Mouse (Mus musculus) embryo, embryonic 10 days (tissue): ENCODE results near the gene Cd83.

Experiments used
- DNase-seq: peaks from one replicate; pipeline ENCODE4 v3.0.0-alpha.2; 2015; ENCODE audit warnings: low spot score

Cd83 gene

DNA sequence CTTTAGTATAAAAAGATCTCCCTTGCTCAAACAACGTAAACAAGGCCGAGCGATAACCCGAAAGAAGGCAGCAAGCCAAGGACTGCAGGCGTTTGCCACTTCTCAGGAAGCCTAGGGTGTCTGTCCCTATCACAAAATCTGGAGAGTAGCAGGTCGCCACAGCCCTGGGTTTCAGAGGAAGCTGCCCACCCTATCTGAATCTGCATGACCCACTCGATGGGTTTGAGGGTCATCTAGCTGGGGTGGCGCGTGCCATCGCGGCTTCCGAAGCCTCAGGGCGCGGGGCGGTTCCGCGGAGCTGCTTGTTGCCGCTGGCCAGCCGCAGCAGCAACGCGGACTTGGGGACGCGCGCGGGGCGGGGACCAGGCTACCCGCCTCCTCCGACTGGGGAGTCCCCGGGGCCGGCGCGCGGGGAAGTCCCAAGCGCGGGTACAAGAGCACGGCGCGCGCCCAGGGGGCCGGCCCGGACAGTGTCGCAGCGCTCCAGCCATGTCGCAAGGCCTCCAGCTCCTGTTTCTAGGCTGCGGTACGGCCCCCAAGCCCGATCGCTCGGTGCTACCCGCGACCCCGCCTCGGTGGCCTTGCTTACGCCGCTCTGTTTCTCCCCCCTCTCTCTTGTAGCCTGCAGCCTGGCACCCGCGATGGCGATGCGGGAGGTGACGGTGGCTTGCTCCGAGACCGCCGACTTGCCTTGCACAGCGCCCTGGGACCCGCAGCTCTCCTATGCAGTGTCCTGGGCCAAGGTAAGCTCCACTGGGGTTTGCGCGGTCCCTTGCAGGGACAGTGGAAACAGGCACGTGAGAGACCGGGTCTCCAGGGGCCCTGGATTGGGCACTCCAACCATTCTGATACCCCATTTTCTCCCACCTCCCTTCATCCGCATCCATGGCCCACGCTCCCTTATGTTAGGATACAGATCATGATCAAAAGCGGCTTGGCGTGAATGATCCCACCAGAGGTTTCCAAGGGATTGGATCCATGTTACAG is at the start of gene Cd83:
TSS of gene Cd83 (plus strand) at position 51 of the 987 bp plus-strand sequence.
- DNase-seq, result peak; percentile 63

DNA sequence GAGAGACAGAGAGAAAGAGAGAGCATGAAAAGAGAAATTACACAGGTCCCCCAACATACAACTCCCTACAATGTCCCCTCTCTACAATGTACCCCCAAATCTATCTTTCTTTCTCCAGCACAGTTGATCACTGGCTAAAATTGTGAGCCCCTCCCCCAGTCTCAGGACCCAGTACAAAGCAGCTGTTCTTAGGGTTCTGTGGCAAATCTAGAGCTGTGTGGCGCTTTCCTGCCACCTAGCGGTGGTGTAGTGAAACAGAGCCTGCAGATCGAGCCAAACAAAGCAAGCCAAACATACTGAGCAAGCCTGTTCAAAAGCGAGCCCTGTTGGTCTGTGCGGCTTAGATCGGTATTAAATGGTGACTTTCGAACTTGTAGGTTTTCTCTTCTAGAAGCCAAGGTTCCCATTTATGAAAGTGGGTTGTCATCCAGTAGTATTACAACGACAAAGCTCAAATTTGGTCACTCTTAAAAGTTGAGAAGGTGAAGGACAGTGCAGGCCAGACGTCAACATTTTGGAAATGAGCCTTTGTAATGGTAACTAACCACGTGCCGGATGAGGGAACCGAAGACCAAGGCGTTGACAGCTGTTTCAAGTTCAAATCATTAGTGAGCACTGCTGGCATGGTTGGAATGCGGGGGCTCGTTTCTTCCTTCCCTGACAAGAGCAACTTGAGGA is 44.8 kb upstream of the Cd83 start:
- DNase-seq, result peak; percentile 92

DNA sequence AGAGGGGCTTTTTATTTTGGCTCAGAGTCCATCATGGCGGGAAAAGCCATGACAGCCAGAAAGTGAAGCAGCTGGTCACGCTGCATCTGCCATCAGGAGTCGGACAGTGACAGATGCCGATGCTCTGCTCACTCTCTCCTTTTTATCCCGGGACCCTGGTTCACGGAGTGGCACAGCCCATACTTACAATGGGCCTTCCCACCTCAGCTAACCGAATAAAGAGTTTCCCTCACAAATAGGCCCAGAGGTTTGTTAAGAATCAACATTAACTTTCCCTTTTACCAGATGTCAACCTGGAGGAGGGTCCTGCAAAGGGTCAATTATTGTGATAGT is 44.3 kb upstream of the Cd83 start:
- DNase-seq, result no peak

DNA sequence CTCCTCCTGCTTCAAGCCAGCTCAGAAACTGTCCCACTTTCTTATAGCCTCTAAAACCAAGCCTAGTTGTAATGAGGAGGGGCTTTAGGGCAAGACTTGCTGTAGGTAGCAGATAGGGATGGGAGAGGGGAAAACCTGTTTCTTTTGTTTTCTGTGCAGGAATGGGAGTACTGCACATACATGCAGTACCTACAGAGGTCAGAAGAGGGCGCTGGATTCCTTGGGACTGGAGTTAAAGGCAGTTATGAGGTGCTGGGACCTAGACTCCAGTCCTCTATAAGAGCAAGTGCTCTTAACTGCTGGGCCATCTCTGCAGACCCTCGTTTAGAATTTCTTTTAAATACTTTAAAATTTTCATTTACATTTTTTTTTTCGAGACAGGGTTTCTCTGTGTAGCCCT is 41.9 kb upstream of the Cd83 start:
- no peak for DNase-seq

DNA sequence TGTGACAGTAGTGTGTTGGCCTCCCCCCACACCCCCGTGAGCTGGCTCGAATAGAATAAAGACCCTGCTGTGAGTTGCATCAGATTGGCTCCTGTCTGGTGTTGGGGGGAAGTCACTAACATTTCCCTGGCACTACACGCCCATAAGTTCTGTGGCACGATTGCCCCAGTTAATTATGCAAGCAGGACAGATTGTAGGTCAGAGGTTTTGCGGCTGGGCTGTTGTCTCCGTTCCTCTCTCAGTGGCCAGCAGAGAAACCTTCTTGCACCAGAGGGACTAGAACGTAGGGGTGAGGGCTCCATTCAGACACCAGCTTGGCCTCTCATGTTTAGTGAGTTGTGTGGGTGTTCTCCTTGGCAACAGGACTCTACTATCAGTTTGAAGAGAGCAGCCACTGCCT is 40.3 kb upstream of the Cd83 start:
- DNase-seq, result no peak

DNA sequence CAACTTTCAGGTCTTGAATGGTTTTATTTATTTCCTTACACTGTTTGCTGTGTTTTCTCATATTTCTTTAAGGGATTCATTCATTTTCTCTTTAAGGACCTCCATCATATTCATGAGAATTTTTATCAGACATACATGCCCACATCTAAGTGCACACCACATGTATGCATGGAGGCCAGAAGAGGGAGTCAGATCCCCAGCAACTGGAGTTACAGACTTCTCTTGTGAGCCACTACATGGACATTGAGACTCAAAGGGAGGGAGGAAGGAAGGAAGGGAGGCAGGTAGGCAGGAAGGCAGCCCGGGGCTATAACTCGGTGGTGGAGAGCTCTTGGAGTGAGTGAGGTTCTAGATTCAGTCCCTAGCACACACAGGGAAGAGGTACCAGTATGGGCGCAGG is 34.3 kb upstream of the Cd83 start:
- peak; percentile 35 for DNase-seq

DNA sequence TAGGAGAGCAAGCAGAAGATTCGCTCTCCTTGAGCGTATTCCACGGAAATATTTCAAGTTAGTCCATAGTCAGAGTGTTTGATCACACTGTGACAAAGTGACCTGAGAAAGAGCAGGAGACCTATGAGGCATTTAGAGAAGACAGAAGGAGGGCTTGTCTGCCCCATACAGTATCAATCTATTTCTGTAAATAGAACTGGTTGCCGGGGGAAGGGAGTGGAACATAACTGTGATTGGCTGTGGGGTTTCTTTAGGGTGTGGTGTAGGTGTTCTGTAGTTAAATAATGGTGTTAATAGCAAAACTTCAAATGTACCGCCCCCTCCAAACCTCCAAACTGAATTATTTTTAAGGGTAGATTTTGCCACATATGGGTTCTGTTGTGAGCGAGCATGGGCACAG is 33.6 kb upstream of the Cd83 start:
- DNase-seq, result no peak

DNA sequence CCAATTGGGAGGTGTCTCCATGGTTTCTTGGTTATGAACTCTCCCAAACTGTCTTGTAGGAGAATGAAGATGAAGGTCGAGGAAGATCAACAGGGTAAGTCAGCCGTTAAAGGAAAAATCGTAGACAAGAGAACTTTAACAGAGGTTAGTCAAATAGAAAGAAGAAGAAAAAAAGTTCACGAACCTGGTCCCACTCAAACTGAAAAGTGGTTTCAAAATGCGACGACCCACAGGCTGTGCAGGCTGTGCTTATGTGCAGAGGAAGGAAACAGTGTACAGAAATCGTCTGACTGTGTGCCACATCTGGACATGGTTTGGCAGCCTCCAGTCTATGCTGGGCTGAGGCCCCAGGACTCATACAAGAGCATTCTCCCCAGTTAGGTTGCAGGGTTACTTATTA is 32.2 kb upstream of the Cd83 start:
- DNase-seq, result no peak

DNA sequence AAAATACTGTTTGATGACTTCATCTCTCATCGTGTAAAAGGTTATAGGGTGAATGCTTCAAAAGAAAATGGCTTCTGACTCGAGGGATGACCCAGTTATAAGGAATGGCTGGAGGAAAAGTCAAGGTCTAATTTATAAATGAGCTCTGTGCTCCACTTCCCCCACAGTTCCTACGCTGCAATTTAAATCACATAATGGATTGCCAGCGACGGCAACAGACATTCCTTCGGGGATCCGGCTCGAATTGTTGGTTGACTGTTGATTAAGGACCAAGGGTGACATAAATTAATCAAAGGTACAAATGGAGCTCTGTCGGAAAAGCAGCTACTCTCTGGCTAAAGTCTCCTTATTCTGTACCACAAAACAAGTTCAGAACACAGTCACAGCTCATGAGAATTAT is 30.9 kb upstream of the Cd83 start:
- DNase-seq, result peak; percentile 25

DNA sequence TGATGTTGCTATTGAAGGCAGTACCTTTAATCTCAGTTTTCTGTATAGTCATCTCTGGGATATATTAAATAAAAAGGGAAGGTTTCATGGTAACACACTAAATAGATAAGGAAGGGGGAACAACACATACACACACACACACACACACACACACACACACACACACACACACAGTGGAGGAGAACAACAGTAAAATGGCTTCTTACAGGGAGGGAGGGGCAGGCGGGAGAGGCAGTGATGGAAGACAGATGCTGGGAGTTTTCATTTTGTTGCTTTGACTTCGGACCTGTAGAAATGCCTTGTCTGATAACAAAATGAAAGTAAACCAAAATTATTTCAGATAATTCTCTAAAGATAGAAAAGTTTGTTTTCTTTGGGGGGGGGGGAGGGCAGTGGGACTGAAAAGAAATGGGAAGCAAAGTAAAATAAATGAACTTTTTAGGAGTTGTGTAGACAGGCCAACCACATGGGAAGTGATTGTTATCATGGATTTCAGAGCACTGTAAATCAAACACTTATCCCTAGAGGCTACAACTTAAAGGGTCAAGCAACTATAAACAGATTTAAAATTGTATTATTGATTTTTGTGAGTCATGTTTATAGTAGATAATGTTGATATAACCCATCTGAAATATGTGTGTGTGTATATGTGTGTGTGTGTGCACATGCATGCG is 30.0 kb upstream of the Cd83 start:
- no peak for DNase-seq

DNA sequence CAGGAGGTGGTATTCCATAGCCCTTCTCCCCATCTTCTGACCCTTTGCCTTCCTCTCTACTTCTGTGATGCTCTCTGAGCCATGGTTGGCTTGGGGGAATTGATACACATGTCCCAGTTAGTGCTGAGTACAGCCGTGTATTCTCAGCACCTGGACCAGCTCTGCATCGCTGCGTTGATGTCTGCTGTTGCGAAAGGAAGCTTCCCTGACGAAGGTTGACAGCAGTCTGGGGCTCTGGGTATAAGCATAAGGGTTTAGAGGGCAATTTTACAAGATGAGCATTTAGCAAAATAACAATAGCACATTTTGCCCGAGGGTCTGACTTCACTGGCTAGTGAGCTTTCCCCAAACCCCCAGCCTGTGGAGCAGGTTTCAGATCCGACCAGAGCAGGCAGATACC is 29.0 kb upstream of the Cd83 start:
- no peak for DNase-seq

DNA sequence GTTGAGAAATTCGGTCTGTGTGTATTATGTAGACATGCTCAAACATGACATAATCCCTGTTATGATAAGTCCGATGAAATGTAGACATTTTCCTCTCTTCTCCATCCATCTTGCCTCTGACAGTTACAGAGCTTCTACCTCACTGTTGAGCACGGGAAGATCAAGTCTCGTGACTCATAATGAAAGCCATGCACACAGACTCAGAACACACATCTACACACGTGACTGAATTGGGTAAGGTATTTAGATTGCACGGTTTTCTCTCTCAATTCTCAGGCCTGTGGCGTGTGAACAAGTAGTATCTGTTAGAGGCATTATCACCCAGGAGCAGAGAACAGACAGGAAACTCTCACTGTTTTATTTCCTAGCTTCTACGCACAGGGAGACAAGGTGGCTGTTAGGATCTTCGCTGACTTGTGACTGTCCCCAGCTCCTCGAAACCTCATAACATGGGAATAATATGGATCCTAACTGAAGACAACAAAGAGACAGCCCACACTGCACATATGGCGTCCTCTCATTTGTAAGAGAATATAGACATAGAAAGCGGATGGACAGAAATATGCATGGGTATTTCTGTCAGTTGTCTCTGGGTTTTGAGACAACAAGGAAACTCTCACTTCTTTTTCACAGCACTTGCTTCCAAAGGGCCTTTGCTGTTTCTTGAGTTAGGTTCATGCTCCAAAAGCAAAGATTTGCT is 23.3 kb upstream of the Cd83 start:
- no peak for DNase-seq

DNA sequence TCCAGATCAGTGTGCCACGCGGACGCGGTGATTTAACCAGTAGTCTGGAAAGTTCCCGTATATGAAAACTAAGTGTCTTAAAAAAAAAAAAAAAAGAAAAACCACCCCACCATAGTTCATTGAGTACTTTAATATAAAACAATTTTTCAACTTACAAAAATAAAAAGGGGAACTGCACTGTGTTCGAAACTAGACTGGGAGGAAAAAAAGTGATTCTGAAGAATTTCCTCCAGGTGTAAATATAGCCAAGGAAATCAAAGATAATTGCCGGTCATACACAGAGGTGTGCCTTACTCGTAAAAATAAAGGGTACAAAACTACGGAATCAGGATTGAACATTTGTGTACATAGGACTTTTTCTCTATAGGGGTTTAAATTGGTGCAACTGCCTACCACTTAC is 21.7 kb upstream of the Cd83 start:
- DNase-seq, result no peak

DNA sequence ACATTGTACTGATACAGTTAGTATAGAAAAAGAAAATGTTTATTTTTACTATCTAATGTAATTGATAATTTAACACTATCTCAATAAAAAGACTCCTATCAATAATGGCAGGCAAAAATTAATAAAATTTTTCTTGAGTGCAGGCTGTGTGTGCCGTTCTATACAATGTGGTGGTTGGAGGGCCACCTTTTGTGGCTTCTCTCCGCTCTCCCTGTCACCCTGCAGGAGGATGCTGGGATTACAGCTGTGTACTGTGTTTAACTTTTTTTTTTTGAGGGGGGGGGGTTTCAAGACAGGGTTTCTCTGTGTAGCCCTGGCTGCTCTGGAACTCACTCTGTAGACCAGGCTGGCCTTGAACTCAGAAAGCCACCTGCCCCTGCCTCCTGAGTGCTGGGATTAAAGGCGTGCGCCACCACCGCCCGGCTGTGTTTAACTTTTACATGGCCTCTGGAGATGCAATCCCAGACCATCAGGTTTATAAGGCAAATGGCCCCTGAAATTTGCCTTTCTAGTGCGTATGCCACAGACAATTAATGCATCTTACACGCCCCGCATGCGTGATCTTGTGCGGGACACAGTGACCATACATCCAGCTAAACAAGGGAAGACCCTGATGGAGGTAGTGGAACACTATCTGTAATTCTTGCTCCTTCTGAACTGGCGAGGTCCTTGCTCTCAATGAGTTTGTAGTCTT is 21.1 kb upstream of the Cd83 start:
- no peak for DNase-seq

DNA sequence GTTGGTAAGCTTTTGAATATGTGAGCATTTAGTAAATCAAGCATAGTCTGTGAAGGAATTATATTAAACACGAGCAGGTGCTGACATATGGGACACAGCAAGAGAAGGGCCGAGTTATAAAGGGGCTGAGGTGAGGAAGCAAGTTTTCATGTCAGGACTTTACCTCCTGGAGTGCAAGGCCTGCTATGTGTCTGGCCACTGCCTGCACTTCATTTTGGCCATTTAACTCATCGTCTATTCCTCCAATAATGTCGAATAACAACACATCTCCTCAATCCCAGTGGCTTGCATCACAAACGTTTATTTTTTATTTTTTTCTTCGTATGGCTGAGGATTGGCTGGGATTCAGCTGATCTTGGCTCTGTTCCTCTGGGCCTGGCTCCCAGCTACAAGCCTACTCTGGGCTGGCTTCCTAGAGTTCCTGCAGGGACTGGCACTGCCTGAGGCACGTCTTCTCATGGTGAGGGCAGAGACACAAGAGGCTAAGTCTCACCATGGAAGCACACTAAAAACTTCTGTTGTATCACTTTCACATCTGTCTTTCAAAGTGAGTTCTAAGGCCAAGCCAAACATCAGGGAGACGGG is 20.5 kb upstream of the Cd83 start:
- no peak for DNase-seq

DNA sequence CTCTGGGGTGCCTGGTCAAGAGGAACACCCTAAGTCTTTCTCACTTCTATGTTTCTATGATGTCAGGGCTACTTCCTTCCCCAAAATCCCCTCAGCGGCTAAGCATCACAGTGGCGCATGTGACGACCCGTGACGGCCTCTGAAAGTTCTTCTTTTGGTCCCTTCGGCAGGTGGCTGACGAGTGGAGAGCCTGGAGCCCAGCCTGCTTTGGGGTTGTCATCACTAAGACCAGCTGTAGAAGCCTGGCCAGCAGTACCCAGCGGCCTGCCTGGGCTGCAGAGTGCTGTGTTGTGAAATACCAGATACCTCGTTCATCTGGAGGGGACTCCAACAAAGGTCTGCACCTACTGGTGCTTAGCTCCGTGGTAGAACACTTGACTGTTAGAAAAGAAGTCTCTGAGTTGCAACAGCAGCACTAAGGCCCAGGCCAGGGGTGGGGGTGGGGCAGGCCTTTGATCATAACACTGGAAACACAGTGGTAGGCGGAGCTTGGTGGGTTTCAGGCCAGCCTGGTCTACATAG is 19.2 kb upstream of the Cd83 start:
- no peak for DNase-seq

DNA sequence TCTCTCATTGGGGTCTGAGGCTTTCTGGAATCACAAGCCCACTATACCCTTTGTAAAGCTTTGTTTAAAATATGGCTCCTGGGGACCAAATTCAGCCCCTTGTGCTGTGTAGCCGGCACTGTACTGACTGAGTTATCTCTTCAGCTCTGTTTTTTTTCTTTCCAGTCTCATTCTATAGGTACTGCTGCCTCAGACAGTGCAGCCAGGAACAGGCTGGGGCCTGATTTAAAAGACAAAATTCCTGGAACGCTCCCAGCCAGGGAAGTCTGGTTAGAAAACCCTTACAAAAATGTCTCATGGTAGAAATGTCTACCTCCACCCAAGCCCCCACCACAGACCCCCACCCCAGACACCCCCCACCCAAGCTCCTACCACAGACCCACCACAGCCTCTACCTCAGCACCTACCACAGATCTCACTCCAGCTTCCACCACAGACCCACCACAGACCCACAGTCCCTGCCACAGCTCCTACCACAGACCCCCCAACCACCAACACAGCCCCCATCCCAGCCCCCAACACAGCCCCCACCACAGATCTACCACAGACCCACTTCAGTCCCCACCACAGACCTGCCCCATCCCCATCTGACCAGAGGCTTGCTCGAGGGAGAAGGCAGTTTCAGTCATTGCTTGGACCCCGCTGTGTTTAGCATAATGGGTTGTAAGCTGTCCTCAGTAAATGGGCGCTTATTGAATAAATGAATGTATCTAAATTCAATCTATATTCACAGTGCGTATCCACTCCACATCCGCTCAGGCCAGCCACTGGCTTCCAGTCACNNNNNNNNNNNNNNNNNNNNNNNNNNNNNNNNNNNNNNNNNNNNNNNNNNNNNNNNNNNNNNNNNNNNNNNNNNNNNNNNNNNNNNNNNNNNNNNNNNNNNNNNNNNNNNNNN is 17.5 kb upstream of the Cd83 start:
- DNase-seq, result no peak

DNA sequence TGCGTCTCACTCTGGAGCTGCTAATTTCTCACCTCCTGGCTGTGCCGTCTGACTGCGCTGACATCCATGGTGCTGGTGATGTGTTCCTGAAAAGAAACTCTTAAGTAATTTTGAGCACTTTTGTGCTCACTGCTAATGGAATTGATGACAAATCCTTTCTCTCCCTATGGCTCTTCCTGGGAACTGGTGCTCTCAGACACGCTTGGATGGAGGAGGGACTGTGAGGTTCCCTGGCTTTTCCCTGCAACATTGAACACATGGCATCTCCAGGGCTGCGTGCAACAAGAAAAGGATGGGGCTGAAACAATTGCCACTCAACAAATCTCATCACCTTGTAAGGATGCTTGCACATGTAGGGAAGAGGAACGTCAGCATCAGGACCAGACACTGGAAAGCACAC is 11.6 kb upstream of the Cd83 start:
- DNase-seq, result no peak

DNA sequence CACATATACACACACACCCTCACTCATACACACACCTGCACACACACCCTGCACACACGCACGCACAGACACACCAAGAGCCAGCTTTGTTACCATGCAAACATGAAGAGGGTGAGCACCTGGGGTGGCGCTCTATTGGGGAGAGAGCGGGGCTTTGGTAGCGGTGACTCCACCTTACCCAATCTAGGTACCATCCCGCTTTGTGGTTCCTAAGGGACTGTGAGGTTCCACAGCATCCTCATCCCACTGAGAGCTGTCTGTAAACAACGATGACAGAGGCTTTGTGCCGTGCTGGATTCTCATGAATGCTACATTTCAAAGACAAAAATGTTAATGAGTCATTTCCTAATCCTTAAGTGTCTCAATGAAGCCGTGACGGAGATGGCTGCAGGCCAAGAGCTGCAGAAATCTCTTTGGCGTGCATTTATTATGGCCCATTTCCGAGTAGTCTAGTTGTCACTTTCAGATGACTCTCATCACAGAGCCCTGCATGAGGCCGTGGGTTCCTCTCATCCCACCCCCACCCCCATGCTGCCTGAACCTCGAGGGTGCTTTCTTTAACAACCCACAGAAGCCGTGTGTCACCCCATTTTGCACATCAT is 10.5 kb upstream of the Cd83 start:
- no peak for DNase-seq
